Mouse (Mus musculus): ENCODE data around the gene Vps33a. TPM values are rescaled to one million over a fixed set of nuclear protein-coding genes. Genes with fewer than 3 reads are reported as not detected.

Gene Vps33a
- polyA plus RNA-seq, 1 experiment from 2014 or later: 44.9 TPM

GRCm38 (mm10) chr5:123599319-123599718, 26.5 kb upstream of the Vps33a start:
- Histone ChIP-seq H3K4me2 (ENCODE audit: low read length) (no peak overlapping the region), H3K4me1 (replicated peaks; ENCODE audit: control insufficient read depth, insufficient read depth, low read length) (no peaks in the 10 kb centered on the region), H3K27ac (ENCODE audit: low read length) (no peak overlapping the region), H3K27me3 (replicated peaks; ENCODE audit: control insufficient read depth, insufficient read depth, low read length) (no peaks in the 10 kb centered on the region), H3K9ac (replicated peaks; ENCODE audit: low read depth, low read length) (no peak overlapping the region), H3K4me3 (replicated peaks; ENCODE audit: low read length) (no peak overlapping the region), H3K36me3 (ENCODE audit: control insufficient read depth, insufficient read depth) (peaks cover 13% of the 10 kb centered on the region; the same call in 1 of the 2 replicates), H3K9me3 (ENCODE audit: control insufficient read depth, low read length) (no peaks in the 10 kb centered on the region)
- 60% methylated on average over 6 of the region's 6 CpGs for WGBS
- ATAC-seq: no peak

DNA sequence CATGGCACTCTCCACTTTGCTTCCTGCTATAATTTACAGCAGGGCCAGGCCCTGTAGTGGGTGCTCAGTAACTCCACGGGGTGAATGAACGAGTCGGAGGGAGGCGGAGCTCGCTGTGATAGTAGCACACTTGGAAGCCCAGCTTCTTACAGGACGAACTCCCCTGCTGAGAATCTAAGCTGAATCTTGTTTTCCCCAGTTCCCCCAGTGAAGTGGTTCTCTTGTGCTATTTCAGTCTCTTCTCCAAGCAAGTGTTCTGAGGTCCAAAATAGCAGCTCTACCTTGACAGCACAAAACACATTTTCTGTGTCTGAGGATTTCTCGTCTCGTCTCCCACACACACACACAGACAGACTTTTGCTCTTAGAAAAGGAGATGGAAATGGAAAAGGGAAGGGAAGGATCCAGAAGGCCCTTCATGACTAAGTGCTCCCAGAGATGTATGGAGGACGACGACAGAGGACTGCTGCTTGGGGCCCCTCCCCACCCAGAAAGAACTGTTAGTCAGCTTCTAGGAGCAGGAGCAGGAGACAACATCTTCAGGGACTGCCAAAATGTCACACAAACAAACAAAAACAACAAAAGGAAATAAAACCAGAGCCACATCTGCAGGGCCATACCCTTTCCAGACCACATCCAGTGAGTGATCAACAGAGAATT, 20.9 kb upstream of the Vps33a start:
- Histone ChIP-seq H3K4me2 (ENCODE audit: low read length) (no peak overlapping the region), H3K27me3 (replicated peaks; ENCODE audit: control insufficient read depth, insufficient read depth, low read length) (no peaks in the 10 kb centered on the region), H3K9me3 (ENCODE audit: control insufficient read depth, low read length) (no peaks in the 10 kb centered on the region), H3K36me3 (ENCODE audit: control insufficient read depth, insufficient read depth) (peaks cover 8% of the 10 kb centered on the region), H3K4me1 (replicated peaks; ENCODE audit: control insufficient read depth, insufficient read depth, low read length) (no peaks in the 10 kb centered on the region), H3K27ac (ENCODE audit: low read length) (no peak overlapping the region), H3K4me3 (replicated peaks; ENCODE audit: low read length) (no peak overlapping the region), H3K9ac (replicated peaks; ENCODE audit: low read depth, low read length) (no peak overlapping the region)
- no peak for ATAC-seq
- 78% methylated on average over 10 of the region's 10 CpGs for WGBS

DNA sequence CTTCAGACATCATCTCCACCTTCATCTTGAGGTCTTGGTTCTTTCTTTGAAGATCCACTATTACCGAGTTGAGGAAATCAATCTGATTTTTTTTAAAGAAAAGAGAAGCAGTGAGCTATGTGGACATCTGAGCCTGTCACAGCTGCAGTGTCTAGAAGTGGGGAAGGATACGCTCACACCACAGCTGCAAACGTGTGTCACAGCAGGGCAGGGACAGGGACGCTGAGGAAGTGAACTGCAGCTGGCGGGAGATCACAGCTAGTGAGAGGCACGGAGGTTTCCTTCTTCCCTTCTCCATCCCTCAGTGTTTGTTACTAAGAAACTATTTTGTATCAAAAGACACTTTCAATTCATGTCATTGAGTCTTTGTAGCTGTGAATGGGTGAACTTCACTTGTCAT, 7.2 kb upstream of the Vps33a start:
- Histone ChIP-seq H3K27me3 (replicated peaks; ENCODE audit: control insufficient read depth, insufficient read depth, low read length) (no peaks in the 10 kb centered on the region), H3K4me1 (replicated peaks; ENCODE audit: control insufficient read depth, insufficient read depth, low read length) (no peaks in the 10 kb centered on the region), H3K9ac (replicated peaks; ENCODE audit: low read depth, low read length) (no peak overlapping the region), H3K4me3 (replicated peaks; ENCODE audit: low read length) (no peak overlapping the region), H3K36me3 (ENCODE audit: control insufficient read depth, insufficient read depth) (peaks cover 41% of the 10 kb centered on the region), H3K9me3 (ENCODE audit: control insufficient read depth, low read length) (no peaks in the 10 kb centered on the region), H3K27ac (ENCODE audit: low read length) (no peak overlapping the region), H3K4me2 (ENCODE audit: low read length) (no peak overlapping the region)
- no peak for ATAC-seq
- WGBS: 82% methylated on average over 6 of the region's 6 CpGs

DNA sequence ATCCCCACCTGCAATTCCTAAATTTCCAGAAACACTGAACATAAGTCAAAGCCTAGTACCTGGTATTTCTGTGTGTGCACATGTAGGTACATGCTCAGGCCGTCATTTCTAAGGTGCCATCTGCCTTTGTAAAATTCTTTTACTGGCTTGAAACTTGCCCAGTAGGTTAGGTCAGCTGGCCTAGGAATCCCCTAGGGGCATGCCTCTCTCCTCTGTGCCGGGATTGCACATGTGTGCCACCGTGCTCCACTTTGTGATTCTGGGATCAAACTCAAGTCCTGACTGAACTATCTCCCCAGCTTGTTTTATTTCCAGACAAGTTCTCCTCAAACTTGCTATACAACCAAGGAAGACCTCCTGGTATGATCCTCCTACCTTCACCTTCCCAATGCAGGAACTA, 3.9 kb upstream of the Vps33a start:
- H3K27ac ChIP-seq (ENCODE audit: low read length): no peak overlapping the region
- no peaks in the 10 kb centered on the region for H3K9me3 ChIP-seq (ENCODE audit: control insufficient read depth, low read length)
- no peak for ATAC-seq
- H3K36me3 ChIP-seq (ENCODE audit: control insufficient read depth, insufficient read depth): peaks cover 29% of the 10 kb centered on the region
- H3K4me3 ChIP-seq (replicated peaks; ENCODE audit: low read length): no peak overlapping the region
- no peaks in the 10 kb centered on the region for H3K27me3 ChIP-seq (replicated peaks; ENCODE audit: control insufficient read depth, insufficient read depth, low read length)
- peaks cover 5% of the 10 kb centered on the region for H3K4me1 ChIP-seq (replicated peaks; ENCODE audit: control insufficient read depth, insufficient read depth, low read length)
- no peak overlapping the region for H3K9ac ChIP-seq (replicated peaks; ENCODE audit: low read depth, low read length)
- H3K4me2 ChIP-seq (ENCODE audit: low read length): no peak overlapping the region
- 92% methylated on average over 3 of the region's 3 CpGs for WGBS

- peak overlapping the region; percentile 45 for H3K4me2 ChIP-seq (ENCODE audit: low read length)
- H3K27ac ChIP-seq (ENCODE audit: low read length): no peak overlapping the region
- no peak overlapping the region for H3K9ac ChIP-seq (replicated peaks; ENCODE audit: low read depth, low read length)
- WGBS: 68% methylated on average over 8 of the region's 8 CpGs
- no peaks in the 10 kb centered on the region for H3K27me3 ChIP-seq (replicated peaks; ENCODE audit: control insufficient read depth, insufficient read depth, low read length)
- H3K36me3 ChIP-seq (ENCODE audit: control insufficient read depth, insufficient read depth): peaks cover 11% of the 10 kb centered on the region
- 0 out of 2 replicates have a peak, but pooled peaks have one; percentile 21 for ATAC-seq
- no peaks in the 10 kb centered on the region for H3K9me3 ChIP-seq (ENCODE audit: control insufficient read depth, low read length)
- H3K4me3 ChIP-seq (replicated peaks; ENCODE audit: low read length): peak overlapping the region; percentile 90
- peaks cover 8% of the 10 kb centered on the region for H3K4me1 ChIP-seq (replicated peaks; ENCODE audit: control insufficient read depth, insufficient read depth, low read length)
These were observed 524 bp upstream of the Vps33a start for GRCm38 (mm10) chr5:123573362-123573761.

GRCm38 (mm10) chr5:123561128-123561527, 11.7 kb downstream of the Vps33a start:
- no peak overlapping the region for H3K4me3 ChIP-seq (replicated peaks; ENCODE audit: low read length)
- H3K36me3 ChIP-seq (ENCODE audit: control insufficient read depth, insufficient read depth): peaks cover 37% of the 10 kb centered on the region
- ATAC-seq: no peak
- 95% methylated on average over 11 of the region's 11 CpGs for WGBS
- no peaks in the 10 kb centered on the region for H3K9me3 ChIP-seq (ENCODE audit: control insufficient read depth, low read length)
- H3K4me1 ChIP-seq (replicated peaks; ENCODE audit: control insufficient read depth, insufficient read depth, low read length): no peaks in the 10 kb centered on the region
- no peak overlapping the region for H3K4me2 ChIP-seq (ENCODE audit: low read length)
- H3K27me3 ChIP-seq (replicated peaks; ENCODE audit: control insufficient read depth, insufficient read depth, low read length): no peaks in the 10 kb centered on the region
- H3K9ac ChIP-seq (replicated peaks; ENCODE audit: low read depth, low read length): no peak overlapping the region
- no peak overlapping the region for H3K27ac ChIP-seq (ENCODE audit: low read length)

GRCm38 (mm10) chr5:123559588-123559987, 13.2 kb downstream of the Vps33a start:
- 94% methylated on average over 8 of the region's 8 CpGs for WGBS
- H3K36me3 ChIP-seq (ENCODE audit: control insufficient read depth, insufficient read depth): peaks cover 32% of the 10 kb centered on the region

GRCm38 (mm10) chr5:123556451-123556850, 16.4 kb downstream of the Vps33a start:
- Histone ChIP-seq H3K4me3 (replicated peaks; ENCODE audit: low read length) (no peak overlapping the region), H3K36me3 (ENCODE audit: control insufficient read depth, insufficient read depth) (peaks cover 17% of the 10 kb centered on the region; the same call in 1 of the 2 replicates), H3K4me2 (ENCODE audit: low read length) (no peak overlapping the region), H3K9ac (replicated peaks; ENCODE audit: low read depth, low read length) (no peak overlapping the region), H3K9me3 (ENCODE audit: control insufficient read depth, low read length) (no peaks in the 10 kb centered on the region), H3K4me1 (replicated peaks; ENCODE audit: control insufficient read depth, insufficient read depth, low read length) (no peaks in the 10 kb centered on the region), H3K27ac (ENCODE audit: low read length) (no peak overlapping the region), H3K27me3 (replicated peaks; ENCODE audit: control insufficient read depth, insufficient read depth, low read length) (no peaks in the 10 kb centered on the region)
- no peak for ATAC-seq
- 73% methylated on average over 2 of the region's 2 CpGs for WGBS

More at GRCm38 (mm10) chr5:123559588-123559987, 13.2 kb downstream of the Vps33a start:
- H3K9ac ChIP-seq (replicated peaks; ENCODE audit: low read depth, low read length): no peak overlapping the region
- no peaks in the 10 kb centered on the region for H3K4me1 ChIP-seq (replicated peaks; ENCODE audit: control insufficient read depth, insufficient read depth, low read length)
- H3K9me3 ChIP-seq (ENCODE audit: control insufficient read depth, low read length): no peaks in the 10 kb centered on the region
- no peak for ATAC-seq
- H3K27me3 ChIP-seq (replicated peaks; ENCODE audit: control insufficient read depth, insufficient read depth, low read length): no peaks in the 10 kb centered on the region
- no peak overlapping the region for H3K4me3 ChIP-seq (replicated peaks; ENCODE audit: low read length)
- H3K27ac ChIP-seq (ENCODE audit: low read length): no peak overlapping the region
- no peak overlapping the region for H3K4me2 ChIP-seq (ENCODE audit: low read length)

DNA sequence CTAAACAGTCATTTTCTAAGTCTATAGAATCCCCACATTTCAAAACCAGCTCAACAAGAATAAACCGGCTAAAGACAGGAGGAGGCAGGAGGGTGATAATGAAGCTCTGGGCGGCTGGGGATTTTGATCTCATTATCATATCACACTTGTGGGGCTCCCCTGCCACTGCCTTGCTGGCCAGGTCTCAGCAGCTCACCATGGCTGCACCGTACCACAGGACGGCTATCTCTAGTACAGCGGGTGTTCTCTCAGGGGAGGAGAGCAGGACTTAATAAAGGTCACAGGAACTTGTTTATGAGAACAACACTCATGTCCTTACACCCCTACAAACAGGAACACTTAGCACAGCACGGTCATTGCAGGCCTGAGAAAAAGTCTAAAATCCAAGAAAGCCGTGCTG, 17.1 kb downstream of the Vps33a start:
- WGBS: 93% methylated on average over 7 of the region's 7 CpGs
- Histone ChIP-seq H3K4me1 (replicated peaks; ENCODE audit: control insufficient read depth, insufficient read depth, low read length) (no peaks in the 10 kb centered on the region), H3K9ac (replicated peaks; ENCODE audit: low read depth, low read length) (no peak overlapping the region), H3K36me3 (ENCODE audit: control insufficient read depth, insufficient read depth) (peaks cover 17% of the 10 kb centered on the region; the same call in 1 of the 2 replicates), H3K9me3 (ENCODE audit: control insufficient read depth, low read length) (no peaks in the 10 kb centered on the region), H3K4me2 (ENCODE audit: low read length) (no peak overlapping the region), H3K27me3 (replicated peaks; ENCODE audit: control insufficient read depth, insufficient read depth, low read length) (no peaks in the 10 kb centered on the region), H3K4me3 (replicated peaks; ENCODE audit: low read length) (no peak overlapping the region), H3K27ac (ENCODE audit: low read length) (no peak overlapping the region)
- no peak for ATAC-seq

DNA sequence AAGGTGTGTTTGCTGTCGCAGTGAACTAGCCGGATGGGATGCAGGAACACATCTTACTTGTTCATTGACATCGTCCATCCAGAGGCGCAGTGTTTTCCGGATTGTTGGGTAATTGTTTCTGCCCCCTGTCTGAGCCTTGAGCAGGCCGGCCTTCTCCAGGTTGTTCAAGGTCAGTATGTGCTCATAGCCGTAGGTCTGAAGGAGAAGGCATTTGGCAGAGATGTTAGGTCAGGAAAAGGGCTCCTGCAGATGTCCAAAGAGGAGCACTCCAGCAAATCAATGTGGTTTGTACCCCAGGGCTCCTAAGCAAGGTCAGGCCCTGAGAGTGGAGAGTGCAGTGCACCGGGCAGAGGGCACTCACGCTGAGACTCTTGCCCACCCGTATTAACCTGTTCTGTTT, 39.0 kb downstream of the Vps33a start:
- no peaks in the 10 kb centered on the region for H3K27me3 ChIP-seq (replicated peaks; ENCODE audit: control insufficient read depth, insufficient read depth, low read length)
- H3K9me3 ChIP-seq (ENCODE audit: control insufficient read depth, low read length): no peaks in the 10 kb centered on the region
- WGBS: 96% methylated on average over 10 of the region's 10 CpGs
- H3K27ac ChIP-seq (ENCODE audit: low read length): no peak overlapping the region
- no peak overlapping the region for H3K9ac ChIP-seq (replicated peaks; ENCODE audit: low read depth, low read length)
- H3K4me2 ChIP-seq (ENCODE audit: low read length): no peak overlapping the region
- no peaks in the 10 kb centered on the region for H3K4me1 ChIP-seq (replicated peaks; ENCODE audit: control insufficient read depth, insufficient read depth, low read length)
- peaks cover 39% of the 10 kb centered on the region for H3K36me3 ChIP-seq (ENCODE audit: control insufficient read depth, insufficient read depth)
- no peak overlapping the region for H3K4me3 ChIP-seq (replicated peaks; ENCODE audit: low read length)
- no peak for ATAC-seq
